In the genomic region with DNA sequence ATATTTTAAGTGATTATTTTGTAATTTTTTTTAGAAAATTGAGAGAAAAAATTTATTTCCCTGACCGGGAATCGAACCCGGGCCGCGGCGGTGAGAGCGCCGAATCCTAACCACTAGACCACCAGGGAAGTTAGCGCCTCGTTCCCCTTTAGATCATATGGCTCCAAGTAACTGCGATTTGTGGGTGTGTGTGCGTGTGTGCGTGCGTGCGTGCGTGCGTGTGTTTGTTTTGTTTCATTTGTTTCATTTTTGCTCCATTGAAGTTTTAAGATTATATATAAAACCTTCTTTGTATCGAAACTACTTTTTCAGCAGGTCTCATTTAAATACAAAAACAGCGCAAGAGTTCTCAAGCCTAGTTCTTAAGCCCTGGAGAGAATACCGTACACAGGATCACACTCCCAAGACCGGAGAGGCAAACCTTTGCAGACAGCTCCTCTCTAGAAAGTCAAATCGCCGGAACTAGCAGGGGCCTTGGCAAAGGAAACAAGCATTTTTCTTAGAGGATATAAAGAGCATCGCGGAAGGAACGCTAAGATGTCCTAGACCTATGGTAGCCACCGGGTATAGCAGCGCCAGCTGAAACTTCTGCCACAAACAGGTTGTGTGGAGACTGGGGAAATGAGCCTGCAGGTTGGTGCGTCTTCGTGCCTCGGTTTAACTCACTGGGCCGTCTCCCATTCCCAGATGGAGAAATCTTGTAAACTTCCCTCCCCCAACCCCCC, we compare ENCODE assay signal across 8 mouse cellular contexts. TPM values are rescaled to one million over a fixed set of nuclear protein-coding genes. Genes with fewer than 3 reads are reported as not detected.
DNase-seq lines count a peak whose midpoint lies in the region; ATAC-seq and TF ChIP-seq lines count a peak whose summit lies in the region.

No protein-coding gene starts in this region.

- no peaks in the 10 kb centered on the region; the same call in 1 of the 2 replicates for H3K9me3 ChIP-seq in megakaryocyte, embryonic 14.5 days

- no peaks in the 10 kb centered on the region for H3K27me3 ChIP-seq in megakaryocyte, embryonic 14.5 days (replicated peaks)

- intact Hi-C loops in gastrocnemius, adult 2 months (cut with DNase I), result loop anchor here (10.0 kb wide), 1 partner anchor 237 kb away; a partner anchor contains a TSS

- ATAC-seq in activated CD4-positive, CD25-positive, alpha-beta regulatory T cell, adult 4 months, result peak; percentile 18
- peak; percentile 10 for ATAC-seq in common myeloid progenitor, adult 5-6 weeks (replicated peaks; ENCODE audit: low read depth, poor library complexity, severe bottlenecking)

- no peaks in the 10 kb centered on the region for H3K36me3 ChIP-seq in megakaryocyte, embryonic 14.5 days (replicated peaks; ENCODE audit: low read length)

- peak overlapping the region; percentile 82 for H3K4me3 ChIP-seq in gastrocnemius, adult 2 months
- H3K4me3 ChIP-seq in megakaryocyte, embryonic 14.5 days (replicated peaks), result peak overlapping the region; percentile 98

- peak overlapping the region; percentile 93 for H3K27ac ChIP-seq in gastrocnemius, adult 2 months

- DNase-seq in gastrocnemius, adult 2 months, result peak; percentile 85
- peak; percentile 97 for DNase-seq in induced T-regulatory cell, adult 2 months (ENCODE audit: low read depth)
- peak; percentile 65 to 98 for DNase-seq in left cerebral cortex, adult 8-10 months (ENCODE audit: low spot score in 2 of 2)
- DNase-seq in right cerebral cortex, adult 2 months (ENCODE audit: low spot score in 2 of 2), result peak; percentile 94 to 95
- peak; percentile 69 for DNase-seq in urinary bladder, postnatal 10 days (ENCODE audit: low spot score)

- TF ChIP-seq CTCF in gastrocnemius, adult 2 months (IDR thresholded peaks at IDR 0.05), result no peak

- H3K4me1 ChIP-seq in megakaryocyte, embryonic 14.5 days, result peaks cover 37% of the 10 kb centered on the region

RNA-seq across cellular contexts. Expression of a gene that starts 23.4 kb away (rescaled TPM):
- polyA plus RNA-seq in activated CD4-positive, CD25-positive, alpha-beta regulatory T cell, adult 4 months (2017; shearing (Covaris generic)), result not detected
- not detected in 2 replicates for total RNA-seq in common myeloid progenitor, adult 5-6 weeks (2017)
- total RNA-seq in gastrocnemius, adult 2 months (2021), result 100 to 1,000 TPM; 590 to 675 TPM
- 1 to 10 TPM; 1.4 to 2.0 (median 1.7) TPM for total RNA-seq in left cerebral cortex, adult 8-10 months (2022)
- 21.2 and 30.0 TPM in 2 replicates for polyA plus RNA-seq in megakaryocyte, embryonic 14.5 days (2012; ENCODE audit: insufficient read depth, low replicate concordance)

RNA-seq across cellular contexts. Expression of a gene that starts 49.4 kb away (rescaled TPM):
- under 1 TPM in 1 of 2 experiments, not detected in 1; 0.32 TPM for polyA plus RNA-seq in activated CD4-positive, CD25-positive, alpha-beta regulatory T cell, adult 4 months (2017; shearing (Covaris generic))
- not detected in 2 replicates for total RNA-seq in common myeloid progenitor, adult 5-6 weeks (2017)
- not detected for total RNA-seq in gastrocnemius, adult 2 months (2021)
- total RNA-seq in left cerebral cortex, adult 8-10 months (2022), result not detected
- polyA plus RNA-seq in megakaryocyte, embryonic 14.5 days (2012; ENCODE audit: insufficient read depth, low replicate concordance), result not detected in 2 replicates

RNA-seq across cellular contexts. Expression of a gene that starts 56.2 kb away (rescaled TPM):
- 100 to 1,000 TPM; 276 to 326 TPM for polyA plus RNA-seq in activated CD4-positive, CD25-positive, alpha-beta regulatory T cell, adult 4 months (2017; shearing (Covaris generic))
- total RNA-seq in common myeloid progenitor, adult 5-6 weeks (2017), result 163 and 170 TPM in 2 replicates
- total RNA-seq in gastrocnemius, adult 2 months (2021), result 100 to 1,000 TPM; 541 to 557 TPM
- 10 to 100 TPM; 21.7 to 37.3 (median 26.8) TPM for total RNA-seq in left cerebral cortex, adult 8-10 months (2022)
- 4.1 and 22.7 TPM in 2 replicates for polyA plus RNA-seq in megakaryocyte, embryonic 14.5 days (2012; ENCODE audit: insufficient read depth, low replicate concordance)

Comparison
In these comparisons a context has a peak if more than half of its experiments do, and no peak if none do; other contexts are left out.
1. Peak in every context shown above with its lines: DNase-seq, ATAC-seq, H3K4me3 ChIP-seq and H3K27ac ChIP-seq.
2. RNA of a gene that starts 23.4 kb away (total RNA-seq): 590 to 675 TPM in gastrocnemius, adult 2 months; 1.4 to 2.0 TPM in left cerebral cortex, adult 8-10 months and not detected in common myeloid progenitor, adult 5-6 weeks; every median in the first group is over 100 times any median in the second.